Mouse (Mus musculus) heart, adult 2 months (tissue): ENCODE measurements around the gene Mfng. TPM values are rescaled to one million over a fixed set of nuclear protein-coding genes. Genes with fewer than 3 reads are reported as not detected.

Source experiments
- DNase-seq, 2 experiments: peaks; one replicate each; pipeline ENCODE4 v3.0.0; 2021
- H3K27ac ChIP-seq: fragments of 200-600 bp; 2 replicates; pipeline ENCODE4 v1.8.1; 2022
- H3K27me3 ChIP-seq: fragments of 200-500 bp; 2 replicates; pipeline ENCODE4 v1.6.1; 2012; ENCODE audit warnings: mild to moderate bottlenecking, low read length, inconsistent platforms, mixed read lengths; ENCODE audit not compliant: control insufficient read depth, insufficient read depth
- H3K36me3 ChIP-seq: fragments of 200-500 bp; 2 replicates; pipeline ENCODE4 v1.6.1; 2012; ENCODE audit warnings: low read length, inconsistent platforms; ENCODE audit not compliant: control insufficient read depth, insufficient read depth
- H3K4me1 ChIP-seq: fragments of 200-500 bp; 2 replicates; pipeline ENCODE4 v1.6.1; 2011; ENCODE audit warnings: low read length; ENCODE audit not compliant: control insufficient read depth, insufficient read depth
- H3K4me3 ChIP-seq: fragments of 200-600 bp; 2 replicates; pipeline ENCODE4 v1.8.1; 2022
- H3K79me2 ChIP-seq: fragments of 200-500 bp; replicated peaks from 2 replicates; pipeline ENCODE4 v1.6.1; 2012; ENCODE audit warnings: mild to moderate bottlenecking, inconsistent platforms, low read length, moderate library complexity, mixed read lengths; ENCODE audit not compliant: control insufficient read depth, insufficient read depth
- H3K9ac ChIP-seq: fragments of 200-500 bp; 2 replicates; pipeline ENCODE4 v1.6.1; 2012; ENCODE audit warnings: low read depth, mild to moderate bottlenecking, control low read depth, inconsistent platforms, low read length, mixed read lengths
- CTCF ChIP-seq: fragments of 200-600 bp; IDR thresholded peaks from 2 replicates; pipeline ENCODE4 v1.8.1; 2022; ENCODE audit warnings: antibody characterized with exemption, mild to moderate bottlenecking, moderate library complexity
- EP300 ChIP-seq: fragments of 200-500 bp; IDR thresholded peaks from 2 replicates; pipeline ENCODE4 v1.6.1; 2011; ENCODE audit warnings: low read depth, low read length, control low read depth; ENCODE audit not compliant: insufficient read depth
- POLR2A ChIP-seq: fragments of 200-500 bp; IDR thresholded peaks from 2 replicates; pipeline ENCODE4 v1.6.1; 2011; ENCODE audit warnings: mild to moderate bottlenecking, low read depth, low read length, control low read depth; ENCODE audit not compliant: insufficient read depth
- WGBS: fragments of 180-500 bp; shearing (Covaris S2); methylation state at CpG from one replicate; pipeline ENCODE4 v1.1.7; 2018; 5-methylcytosine and 5-hydroxymethylcytosine counted together
- intact Hi-C: fragments of 180-260 bp; cut with DNase I; formaldehyde crosslinking; loops from one replicate; pipeline ENCODE4 v1.15.1; 2025
- polyA plus RNA-seq: library from polyadenylated mRNA; depleted of rRNA; stranded (reverse); fragments of >200 nt; gene quantifications from 2 replicates; pipeline ENCODE4 v1.2.3, GENCODE M21; 2012
- total RNA-seq, 2 experiments: library from RNA; stranded (reverse); gene quantifications; 2 replicates each; pipeline ENCODE4 v1.2.3; 2021

Mfng gene
- total and polyA plus RNA-seq, 3 experiments: 11.1 to 19.1 (median 11.6) TPM

GRCm38 (mm10) chr15:78808980-78809379, 35.7 kb upstream of the Mfng start:
- no peaks in the 10 kb centered on the region for H3K79me2 ChIP-seq
- H3K36me3 ChIP-seq: no peaks in the 10 kb centered on the region
- TF ChIP-seq POLR2A (no peak), CTCF (no peak), EP300 (no peak)
- H3K27me3 ChIP-seq: no peaks in the 10 kb centered on the region
- DNase-seq: no peak
- 97% methylated on average over 2 of the region's 2 CpGs for WGBS
- H3K4me3 ChIP-seq: no peak overlapping the region
- intact Hi-C loops: no loop called here
- peaks cover 10% of the 10 kb centered on the region for H3K4me1 ChIP-seq
- H3K27ac ChIP-seq: no peak overlapping the region
- H3K9ac ChIP-seq: no peak overlapping the region

GRCm38 (mm10) chr15:78807141-78807540, 33.9 kb upstream of the Mfng start:
- Histone ChIP-seq H3K79me2 (no peaks in the 10 kb centered on the region), H3K27me3 (no peaks in the 10 kb centered on the region), H3K4me1 (peaks cover 14% of the 10 kb centered on the region), H3K9ac (no peak overlapping the region), H3K36me3 (no peaks in the 10 kb centered on the region), H3K4me3 (no peak overlapping the region), H3K27ac (no peak overlapping the region)
- 84% methylated on average over 3 of the region's 3 CpGs for WGBS
- intact Hi-C loops: no loop called here
- TF ChIP-seq CTCF (no peak), EP300 (no peak), POLR2A (no peak)
- DNase-seq: no peak

- H3K27ac ChIP-seq: no peak overlapping the region
- peaks cover 14% of the 10 kb centered on the region for H3K4me1 ChIP-seq
- no peaks in the 10 kb centered on the region for H3K27me3 ChIP-seq
- no peak for DNase-seq
- no peak overlapping the region for H3K9ac ChIP-seq
- intact Hi-C loops: no loop called here
- H3K36me3 ChIP-seq: no peaks in the 10 kb centered on the region
- TF ChIP-seq CTCF (no peak), POLR2A (no peak), EP300 (no peak)
- H3K79me2 ChIP-seq: no peaks in the 10 kb centered on the region
- no peak overlapping the region for H3K4me3 ChIP-seq
- 25% methylated on average over 2 of the region's 2 CpGs for WGBS
Observed at GRCm38 (mm10) chr15:78806614-78807013, 33.3 kb upstream of the Mfng start.

- Histone ChIP-seq H3K4me3 (no peak overlapping the region), H3K27me3 (no peaks in the 10 kb centered on the region), H3K27ac (no peak overlapping the region), H3K9ac (no peak overlapping the region), H3K4me1 (peaks cover 14% of the 10 kb centered on the region), H3K36me3 (no peaks in the 10 kb centered on the region), H3K79me2 (no peaks in the 10 kb centered on the region)
- 61% methylated on average over 2 of the region's 2 CpGs for WGBS
- no peak for DNase-seq
- intact Hi-C loops: no loop called here
- TF ChIP-seq EP300 (no peak), CTCF (no peak), POLR2A (no peak)
Observed at GRCm38 (mm10) chr15:78805351-78805750, 32.1 kb upstream of the Mfng start.

- no peak overlapping the region for H3K4me3 ChIP-seq
- DNase-seq: peak in 1 of 2 experiments; percentile 62
- no peaks in the 10 kb centered on the region for H3K36me3 ChIP-seq
- intact Hi-C loops: no loop called here
- 31% methylated on average over 6 of the region's 6 CpGs for WGBS
- H3K9ac ChIP-seq: no peak overlapping the region
- H3K79me2 ChIP-seq: no peaks in the 10 kb centered on the region
- peak overlapping the region; percentile 96 for H3K27ac ChIP-seq
- H3K4me1 ChIP-seq: peaks cover 12% of the 10 kb centered on the region
- TF ChIP-seq CTCF (no peak), EP300 (peak; percentile 32; the same call in 1 of the 2 replicates), POLR2A (peak; percentile 36; the same call in 1 of the 2 replicates)
- no peaks in the 10 kb centered on the region for H3K27me3 ChIP-seq
Observed at GRCm38 (mm10) chr15:78804326-78804725, 31.1 kb upstream of the Mfng start.

GRCm38 (mm10) chr15:78803499-78803900, 30.2 kb upstream of the Mfng start:
- Histone ChIP-seq H3K4me1 (peaks cover 13% of the 10 kb centered on the region), H3K9ac (no peak overlapping the region), H3K79me2 (no peaks in the 10 kb centered on the region), H3K4me3 (peak overlapping the region; percentile 85), H3K36me3 (peaks cover 2% of the 10 kb centered on the region), H3K27ac (peak overlapping the region; percentile 96), H3K27me3 (no peaks in the 10 kb centered on the region)
- intact Hi-C loops: loop anchor here (2.0 kb wide), 1 partner anchor 17 kb away; no protein-coding TSS in a partner anchor
- peak; percentile 70 to 82 for DNase-seq
- WGBS: 7% methylated on average over 8 of the region's 8 CpGs
- 0 out of 2 replicates have a peak, but pooled peaks have one; percentile 21 for TF ChIP-seq EP300
- TF ChIP-seq CTCF: no peak
- TF ChIP-seq POLR2A: peak; percentile 20; the same call in 1 of the 2 replicates
